Mouse (Mus musculus): ENCODE measurements around the gene Yrdc. TPM values are rescaled to one million over a fixed set of nuclear protein-coding genes. Genes with fewer than 3 reads are reported as not detected.
A peak's percentile ranks its signal among the peaks of the same experiment; 100 is the strongest.

Yrdc gene
- polyA plus RNA-seq, 1 experiment from 2014 or later = 31.2 TPM

GRCm38 (mm10) chr4:124894508-124895428 lies 44.3 kb downstream of the Yrdc start:
- Histone ChIP-seq H3K9ac (ENCODE audit: low read length) (peak overlapping the region; percentile 35; the same call in 1 of the 2 replicates), H3K27ac (replicated peaks) (no peak overlapping the region), H3K4me3 (ENCODE audit: low read depth, low read length) (peak overlapping the region; percentile 36), H3K27me3 (ENCODE audit: control insufficient read depth, insufficient read depth, low read length) (peaks cover 11% of the 10 kb centered on the region; the same call in 1 of the 2 replicates), H3K4me1 (replicated peaks; ENCODE audit: control insufficient read depth, insufficient read depth) (no peaks in the 10 kb centered on the region), H3K4me2 (replicated peaks; ENCODE audit: low read depth) (peak overlapping the region; percentile 52), H3K36me3 (ENCODE audit: control insufficient read depth, insufficient read depth, low read length) (no peaks in the 10 kb centered on the region), H3K9me3 (ENCODE audit: control insufficient read depth, low read length) (no peaks in the 10 kb centered on the region)
- TF ChIP-seq EP300 (optimal IDR thresholded peaks at IDR 0.05) (no peak), CTCF (IDR thresholded peaks at IDR 0.05; ENCODE audit: low read depth) (no peak)
- DNase-seq (ENCODE audit: low spot score) (peak; percentile 36), ATAC-seq (ENCODE audit: low FRiP score, low TSS enrichment) (peak; percentile 26; the same call in 1 of the 2 replicates)
- 3% methylated on average over 57 of the region's 83 CpGs for WGBS

DNA sequence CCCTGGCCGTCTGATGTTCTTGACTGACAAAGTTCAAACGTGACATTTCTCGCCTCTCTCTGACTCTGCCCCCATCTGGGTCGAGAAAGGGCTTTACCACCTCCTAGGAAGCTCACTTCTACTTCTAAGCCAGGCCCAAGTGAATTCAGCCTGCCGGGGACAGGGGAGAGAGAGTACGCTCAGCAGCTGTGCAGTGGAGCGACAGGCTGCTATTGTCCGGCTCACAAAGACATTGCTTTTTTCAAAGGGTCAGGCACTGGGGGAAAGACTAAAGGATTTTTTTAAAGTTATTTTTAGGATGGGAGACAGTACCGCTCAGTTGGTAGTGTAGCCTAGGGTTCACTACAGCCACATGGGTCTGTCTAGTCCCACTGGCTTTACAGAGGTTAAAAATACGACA lies 47.9 kb downstream of the Yrdc start:
- 61% methylated on average over 10 of the region's 10 CpGs for WGBS
- no peak for TF ChIP-seq EP300 (optimal IDR thresholded peaks at IDR 0.05)
- TF ChIP-seq CTCF (IDR thresholded peaks at IDR 0.05; ENCODE audit: low read depth) = no peak
- no peak overlapping the region for H3K9ac ChIP-seq (ENCODE audit: low read length)

DNA sequence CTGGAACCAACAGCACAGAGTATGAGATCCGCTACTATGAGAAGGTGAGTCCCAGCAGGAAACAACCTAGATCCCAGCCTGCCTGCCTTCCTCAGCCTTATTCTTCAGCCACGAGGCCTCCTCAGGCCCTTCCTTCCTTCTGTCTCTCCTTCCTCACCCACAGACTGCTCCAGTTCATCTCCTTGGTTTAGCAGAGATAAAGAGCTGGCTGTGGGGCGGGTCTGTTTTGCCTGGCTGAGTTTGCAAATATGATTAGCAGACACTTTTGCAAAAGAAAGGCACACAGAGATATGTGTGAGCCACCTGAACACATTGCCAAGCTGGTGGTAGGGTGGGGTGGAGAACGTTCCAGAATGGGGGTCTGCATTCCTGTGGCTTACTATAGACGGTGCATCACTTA lies 49.4 kb downstream of the Yrdc start:
- no peak for DNase-seq (ENCODE audit: low spot score)
- H3K36me3 ChIP-seq (ENCODE audit: control insufficient read depth, insufficient read depth, low read length) = no peaks in the 10 kb centered on the region
- H3K4me2 ChIP-seq (replicated peaks; ENCODE audit: low read depth) = no peak overlapping the region
- no peak overlapping the region for H3K27ac ChIP-seq (replicated peaks)
- H3K9ac ChIP-seq (ENCODE audit: low read length) = no peak overlapping the region
- H3K27me3 ChIP-seq (ENCODE audit: control insufficient read depth, insufficient read depth, low read length) = peaks cover 4% of the 10 kb centered on the region; the same call in 1 of the 2 replicates
- H3K4me1 ChIP-seq (replicated peaks; ENCODE audit: control insufficient read depth, insufficient read depth) = no peaks in the 10 kb centered on the region
- WGBS = 34% methylated on average over 5 of the region's 5 CpGs
- no peak for ATAC-seq (ENCODE audit: low FRiP score, low TSS enrichment)
- H3K9me3 ChIP-seq (ENCODE audit: control insufficient read depth, low read length) = no peaks in the 10 kb centered on the region
- TF ChIP-seq CTCF (IDR thresholded peaks at IDR 0.05; ENCODE audit: low read depth) = no peak
- no peak for TF ChIP-seq EP300 (optimal IDR thresholded peaks at IDR 0.05)
- H3K4me3 ChIP-seq (ENCODE audit: low read depth, low read length) = no peak overlapping the region

More for the DNA sequence above, 47.9 kb downstream of the Yrdc start:
- no peaks in the 10 kb centered on the region for H3K4me1 ChIP-seq (replicated peaks; ENCODE audit: control insufficient read depth, insufficient read depth)
- H3K27me3 ChIP-seq (ENCODE audit: control insufficient read depth, insufficient read depth, low read length) = peaks cover 11% of the 10 kb centered on the region; the same call in 1 of the 2 replicates
- H3K27ac ChIP-seq (replicated peaks) = no peak overlapping the region
- ATAC-seq (ENCODE audit: low FRiP score, low TSS enrichment) (no peak), DNase-seq (ENCODE audit: low spot score) (no peak)
- H3K9me3 ChIP-seq (ENCODE audit: control insufficient read depth, low read length) = no peaks in the 10 kb centered on the region
- H3K36me3 ChIP-seq (ENCODE audit: control insufficient read depth, insufficient read depth, low read length) = no peaks in the 10 kb centered on the region
- no peak overlapping the region for H3K4me3 ChIP-seq (ENCODE audit: low read depth, low read length)
- H3K4me2 ChIP-seq (replicated peaks; ENCODE audit: low read depth) = no peak overlapping the region

Other genes with a start within 250 kb of the Yrdc start
- gene 3100002H09Rik, start 239.9 kb upstream of the Yrdc start, polyA plus RNA-seq (2015; fragmentation: Nextera tagmentation; extraction: Ambion mirVana) = not detected in 2 replicates
- 0.13 TPM in 2 replicates for gene Pou3f1, start 193.9 kb upstream of the Yrdc start, polyA plus RNA-seq (2015; fragmentation: Nextera tagmentation; extraction: Ambion mirVana)
- 105 TPM in 2 replicates for gene Utp11, start 157.1 kb upstream of the Yrdc start, polyA plus RNA-seq (2015; fragmentation: Nextera tagmentation; extraction: Ambion mirVana)
- 7.4 and 9.0 TPM in 2 replicates for gene Fhl3, start 150.0 kb upstream of the Yrdc start, polyA plus RNA-seq (2015; fragmentation: Nextera tagmentation; extraction: Ambion mirVana)
- 58.7 and 63.5 TPM in 2 replicates for gene Sf3a3, start 135.9 kb upstream of the Yrdc start, polyA plus RNA-seq (2015; fragmentation: Nextera tagmentation; extraction: Ambion mirVana)
- gene Inpp5b, start 108.8 kb upstream of the Yrdc start, polyA plus RNA-seq (2015; fragmentation: Nextera tagmentation; extraction: Ambion mirVana) = 23.5 and 24.8 TPM in 2 replicates
- 10.6 and 11.6 TPM in 2 replicates for gene Mtf1, start 48.6 kb upstream of the Yrdc start, polyA plus RNA-seq (2015; fragmentation: Nextera tagmentation; extraction: Ambion mirVana)
- gene 1110065P20Rik, start 517 bp downstream of the Yrdc start, polyA plus RNA-seq (2015; fragmentation: Nextera tagmentation; extraction: Ambion mirVana) = 64.1 and 65.8 TPM in 2 replicates
- 0.19 and 0.21 TPM in 2 replicates for gene Maneal, start 11.5 kb downstream of the Yrdc start, polyA plus RNA-seq (2015; fragmentation: Nextera tagmentation; extraction: Ambion mirVana)
- 0.17 TPM in 1 of 2 replicates, not detected in the other for gene Epha10, start 30.2 kb downstream of the Yrdc start, polyA plus RNA-seq (2015; fragmentation: Nextera tagmentation; extraction: Ambion mirVana)
- 6.1 and 6.9 TPM in 2 replicates for gene 9930104L06Rik, start 86.4 kb downstream of the Yrdc start, polyA plus RNA-seq (2015; fragmentation: Nextera tagmentation; extraction: Ambion mirVana)
- 26.9 and 34.9 TPM in 2 replicates for gene Cdca8, start 88.6 kb downstream of the Yrdc start, polyA plus RNA-seq (2015; fragmentation: Nextera tagmentation; extraction: Ambion mirVana)
- gene Rspo1, start 135.8 kb downstream of the Yrdc start, polyA plus RNA-seq (2015; fragmentation: Nextera tagmentation; extraction: Ambion mirVana) = 6.3 and 6.9 TPM in 2 replicates
- gene Gnl2, start 165.9 kb downstream of the Yrdc start, polyA plus RNA-seq (2015; fragmentation: Nextera tagmentation; extraction: Ambion mirVana) = 36.1 and 37.3 TPM in 2 replicates
- 0.05 and 0.06 TPM in 2 replicates for gene Dnali1, start 215.0 kb downstream of the Yrdc start, polyA plus RNA-seq (2015; fragmentation: Nextera tagmentation; extraction: Ambion mirVana)
- gene Snip1, start 216.0 kb downstream of the Yrdc start, polyA plus RNA-seq (2015; fragmentation: Nextera tagmentation; extraction: Ambion mirVana) = 13.0 and 13.6 TPM in 2 replicates
- 28.3 and 28.4 TPM in 2 replicates for gene Meaf6, start 234.5 kb downstream of the Yrdc start, polyA plus RNA-seq (2015; fragmentation: Nextera tagmentation; extraction: Ambion mirVana)

Measured in stomach, postnatal 0 days (tissue).